Mouse (Mus musculus) spleen, adult 2 months (tissue): ENCODE results near the gene Hcfc1r1.

Experiments used
- CTCF ChIP-seq: fragments of 200-500 bp; IDR thresholded peaks from 2 replicates; pipeline ENCODE4 v1.5.1; 2011; ENCODE audit warnings: mild to moderate bottlenecking, inconsistent platforms; ENCODE audit not compliant: insufficient read depth, insufficient read length, insufficient replicate concordance; ENCODE audit errors: extremely low read depth
- POLR2A ChIP-seq: fragments of 200-500 bp; IDR thresholded peaks from 2 replicates; pipeline ENCODE4 v1.6.1; 2011; ENCODE audit warnings: low read depth, low read length, inconsistent platforms

DNA sequence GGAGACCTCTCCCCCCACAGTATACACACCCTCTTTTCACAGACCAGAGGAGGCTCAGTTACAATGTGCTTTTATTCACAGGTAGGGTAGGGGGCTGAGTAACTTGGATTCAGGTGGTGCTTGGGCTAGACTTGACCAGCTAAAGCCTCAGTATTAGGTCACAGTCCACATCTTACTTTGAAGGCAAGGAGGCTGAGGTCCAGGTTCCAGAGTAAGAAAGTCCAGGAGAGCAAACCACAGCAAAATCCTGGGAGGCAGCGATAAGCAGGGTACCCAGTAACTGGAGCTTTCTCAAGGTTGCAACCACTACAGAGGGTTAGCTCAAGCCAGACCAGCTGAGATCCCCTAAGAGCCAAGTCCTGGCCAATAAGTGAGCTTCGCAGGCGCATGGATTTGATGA lies 9.1 kb downstream of the Hcfc1r1 start:
- no peak for TF ChIP-seq CTCF
- no peak for TF ChIP-seq POLR2A
